Mouse (Mus musculus) embryonic stem cell, embryonic (primary cell): ENCODE results near the gene Rmnd5b.

Source experiments
- CTCF ChIA-PET, 4 experiments: fragments of 300-600 bp in 2 of 4; fragments of 350-600 bp in 2 of 4; sonication (Branson Sonifier 250); formaldehyde crosslinking; loops; one replicate each; lab custom pipeline; 2022; ENCODE audit warnings: inconsistent platforms in 2 of 4; lab: Charles Lee
- POLR2A ChIA-PET, 4 experiments: fragments of 300-600 bp in 2 of 4; fragments of 350-600 bp in 2 of 4; sonication (Branson Sonifier 250); formaldehyde crosslinking; loops; one replicate each; lab custom pipeline; 2022; ENCODE audit warnings: antibody characterized with exemption in 4 of 4, inconsistent platforms in 1 of 4; lab: Charles Lee

Gene Rmnd5b

GRCm38 (mm10) chr11:51643761-51644160 is 8.1 kb upstream of the Rmnd5b start:
- CTCF ChIA-PET = interaction anchor here (0.7 to 3.3 kb wide), 7 partner anchors 10 to 177 kb away, joined by 3 to 19 read pairs (median 4); no protein-coding TSS in a partner anchor

GRCm38 (mm10) chr11:51643202-51643601 is 7.5 kb upstream of the Rmnd5b start:
- ChIA-PET CTCF (interaction anchor here in 3 of 4 experiments (0.6 to 3.3 kb wide), 6 partner anchors 9 to 38 kb away, joined by 3 to 19 read pairs (median 4); no protein-coding TSS in a partner anchor), POLR2A (interaction anchor here (0.7 to 56.0 kb wide), 25 partner anchors 9 to 1266 kb away, joined by 3 to 3635 read pairs (median 6); partner anchors contain the start of genes Hnrnpab (in 4 of the 4), 0610009B22Rik (in 2 of the 4), Nhp2 (in 2 of the 4) and Phykpl (in 2 of the 4))

More at GRCm38 (mm10) chr11:51643761-51644160, 8.1 kb upstream of the Rmnd5b start:
- POLR2A ChIA-PET = interaction anchor here (0.6 to 56.0 kb wide), 28 partner anchors 8 to 356 kb away, joined by 3 to 3635 read pairs (median 6); partner anchors contain the start of genes Hnrnpab (in 4 of the 4), Rmnd5b (in 3 of the 4), 0610009B22Rik (in 2 of the 4) and Nhp2 (in 2 of the 4)

- ChIA-PET CTCF (interaction anchor here in 3 of 4 experiments (0.6 to 2.5 kb wide), 3 partner anchors 41 to 111 kb away, joined by 3 to 11 read pairs (median 3); no protein-coding TSS in a partner anchor), POLR2A (interaction anchor here in 3 of 4 experiments (0.6 to 62.0 kb wide), 17 partner anchors 9 to 594 kb away, joined by 3 to 3635 read pairs (median 5); partner anchors contain the start of genes 0610009B22Rik (in 2 of the 3), D930048N14Rik (in 2 of the 3), Hnrnpab (in 2 of the 3) and N4bp3 (in 2 of the 3))
Observed at GRCm38 (mm10) chr11:51640748-51641147, 5.1 kb upstream of the Rmnd5b start.

- ChIA-PET POLR2A (interaction anchor here (0.6 to 62.0 kb wide), 52 partner anchors 8 to 361 kb away, joined by 3 to 3635 read pairs (median 7); partner anchors contain the start of genes D930048N14Rik (in 4 of the 4), N4bp3 (in 4 of the 4), 0610009B22Rik (in 3 of the 4) and Hnrnpab (in 3 of the 4)), CTCF (interaction anchor here (0.5 to 2.0 kb wide), 16 partner anchors 9 to 217 kb away, joined by 3 to 19 read pairs (median 3); partner anchors contain the start of genes D930048N14Rik (in 2 of the 4), N4bp3 (in 2 of the 4), 0610009B22Rik (in 1 of the 4) and Hnrnpab (in 1 of the 4))
Observed at GRCm38 (mm10) chr11:51638497-51638896, 2.8 kb upstream of the Rmnd5b start.

GRCm38 (mm10) chr11:51637971-51638414 is 2.3 kb upstream of the Rmnd5b start:
- ChIA-PET POLR2A (interaction anchor here (0.6 to 62.0 kb wide), 59 partner anchors 8 to 362 kb away, joined by 3 to 3635 read pairs (median 5); partner anchors contain the start of genes D930048N14Rik (in 4 of the 4), N4bp3 (in 4 of the 4), 0610009B22Rik (in 3 of the 4) and Hnrnpab (in 3 of the 4)), CTCF (interaction anchor here (0.5 to 2.0 kb wide), 20 partner anchors 9 to 316 kb away, joined by 3 to 19 read pairs (median 4); partner anchors contain the start of genes D930048N14Rik (in 2 of the 4), N4bp3 (in 2 of the 4), 0610009B22Rik (in 1 of the 4) and Hnrnpab (in 1 of the 4))

GRCm38 (mm10) chr11:51636323-51636684 is 608 bp upstream of the Rmnd5b start:
- ChIA-PET CTCF (interaction anchor here (0.6 to 1.9 kb wide), 20 partner anchors 10 to 99 kb away, joined by 3 to 15 read pairs (median 4); partner anchors contain the start of genes D930048N14Rik (in 2 of the 4), N4bp3 (in 2 of the 4), 0610009B22Rik (in 1 of the 4) and Hnrnpab (in 1 of the 4)), POLR2A (interaction anchor here (0.6 to 62.0 kb wide), 53 partner anchors 8 to 1387 kb away, joined by 3 to 3635 read pairs (median 5); partner anchors contain the start of genes 0610009B22Rik (in 4 of the 4), Hnrnpab (in 4 of the 4), Nhp2 (in 3 of the 4) and Phykpl (in 3 of the 4))

GRCm38 (mm10) chr11:51635127-51635524 is 570 bp downstream of the Rmnd5b start:
- POLR2A ChIA-PET = interaction anchor here (1.2 to 62.0 kb wide), 20 partner anchors 10 to 96 kb away, joined by 3 to 3635 read pairs (median 18); partner anchors contain the start of genes Hnrnpab (in 3 of the 4), Nhp2 (in 3 of the 4), 0610009B22Rik (in 2 of the 4) and D930048N14Rik (in 2 of the 4)
- CTCF ChIA-PET = interaction anchor here in 2 of 4 experiments (1.0 to 1.9 kb wide), 4 partner anchors 15 to 69 kb away, joined by 3 to 15 read pairs (median 10); partner anchors contain the start of genes D930048N14Rik (in 1 of the 2), N4bp3 (in 1 of the 2) and Nhp2 (in 1 of the 2)

GRCm38 (mm10) chr11:51633721-51634120 is 2.0 kb downstream of the Rmnd5b start:
- ChIA-PET POLR2A (interaction anchor here (0.5 to 62.0 kb wide), 40 partner anchors 8 to 1479 kb away, joined by 3 to 3635 read pairs (median 5); partner anchors contain the start of genes Hnrnpab (in 4 of the 4), Nhp2 (in 4 of the 4), 0610009B22Rik (in 3 of the 4) and D930048N14Rik (in 2 of the 4)), CTCF (interaction anchor here (0.5 to 1.4 kb wide), 8 partner anchors 10 to 344 kb away, joined by 3 to 8 read pairs (median 4); no protein-coding TSS in a partner anchor)

GRCm38 (mm10) chr11:51633200-51633599 is 2.5 kb downstream of the Rmnd5b start:
- ChIA-PET CTCF (interaction anchor here in 3 of 4 experiments (0.6 to 1.3 kb wide), 5 partner anchors 16 to 189 kb away, joined by 3 to 8 read pairs (median 4); no protein-coding TSS in a partner anchor), POLR2A (interaction anchor here (0.7 to 62.0 kb wide), 28 partner anchors 9 to 1480 kb away, joined by 3 to 3635 read pairs (median 5); partner anchors contain the start of genes 0610009B22Rik (in 3 of the 4), D930048N14Rik (in 2 of the 4), Hnrnpab (in 2 of the 4) and N4bp3 (in 2 of the 4))

- ChIA-PET POLR2A (interaction anchor here (0.5 to 62.0 kb wide), 18 partner anchors 8 to 71 kb away, joined by 3 to 3635 read pairs (median 7); partner anchors contain the start of genes 0610009B22Rik (in 3 of the 4), D930048N14Rik (in 2 of the 4), Hnrnpab (in 2 of the 4) and N4bp3 (in 2 of the 4)), CTCF (interaction anchor here in 1 of 4 experiments (0.9 kb wide), 1 partner anchor 18 kb away, joined by 3 read pairs; no protein-coding TSS in a partner anchor)
Observed at GRCm38 (mm10) chr11:51632130-51632753, 3.5 kb downstream of the Rmnd5b start.

GRCm38 (mm10) chr11:51629651-51630314 is 5.9 kb downstream of the Rmnd5b start:
- ChIA-PET POLR2A (interaction anchor here (0.6 to 62.0 kb wide), 30 partner anchors 6 to 653 kb away, joined by 3 to 3635 read pairs (median 5); partner anchors contain the start of genes Hnrnpab (in 4 of the 4), 0610009B22Rik (in 2 of the 4), D930048N14Rik (in 2 of the 4) and N4bp3 (in 2 of the 4)), CTCF (interaction anchor here (0.5 to 2.3 kb wide), 4 partner anchors 10 to 52 kb away, joined by 3 to 8 read pairs (median 6); partner anchors contain the start of gene Nhp2 (in 1 of the 4))

- POLR2A ChIA-PET = interaction anchor here in 3 of 4 experiments (1.2 to 62.0 kb wide), 11 partner anchors 4 to 61 kb away, joined by 3 to 3635 read pairs (median 240); partner anchors contain the start of genes Nhp2 (in 3 of the 3), 0610009B22Rik (in 2 of the 3), D930048N14Rik (in 2 of the 3) and Hnrnpab (in 2 of the 3)
- CTCF ChIA-PET = interaction anchor here in 1 of 4 experiments (1.2 kb wide), 1 partner anchor 54 kb away, joined by 4 read pairs; no protein-coding TSS in a partner anchor
Observed at GRCm38 (mm10) chr11:51627907-51628306, 7.8 kb downstream of the Rmnd5b start.

GRCm38 (mm10) chr11:51627425-51627824 is 8.3 kb downstream of the Rmnd5b start:
- ChIA-PET CTCF (interaction anchor here in 2 of 4 experiments (1.2 kb wide), 2 partner anchors 54 kb away, joined by 4 to 6 read pairs; no protein-coding TSS in a partner anchor), POLR2A (interaction anchor here (0.9 to 62.0 kb wide), 15 partner anchors 3 to 61 kb away, joined by 3 to 3635 read pairs (median 54); partner anchors contain the start of genes Nhp2 (in 3 of the 4), 0610009B22Rik (in 2 of the 4), D930048N14Rik (in 2 of the 4) and Hnrnpab (in 2 of the 4))

- POLR2A ChIA-PET = interaction anchor here (0.7 to 62.0 kb wide), 29 partner anchors 1 to 78 kb away, joined by 3 to 3635 read pairs (median 6); partner anchors contain the start of genes Hnrnpab (in 4 of the 4), Rmnd5b (in 4 of the 4), 0610009B22Rik (in 3 of the 4) and D930048N14Rik (in 3 of the 4)
- CTCF ChIA-PET = interaction anchor here (0.6 to 1.8 kb wide), 6 partner anchors 11 to 78 kb away, joined by 3 to 7 read pairs (median 6); no protein-coding TSS in a partner anchor
Observed at GRCm38 (mm10) chr11:51625187-51625820, 10.4 kb downstream of the Rmnd5b start.
